Mouse (Mus musculus) forebrain, embryonic 14.5 days (tissue): ENCODE data around the gene Arl14. TPM values are rescaled to one million over a fixed set of nuclear protein-coding genes. Genes with fewer than 3 reads are reported as not detected.

Source experiments
- ATAC-seq: fragments of 200-750 bp; cut with Nextera tagmentation; 2 replicates; pipeline ENCODE4 v1.8.0; 2017; ENCODE audit warnings: mild to moderate bottlenecking, moderate library complexity
- DNase-seq: peaks from one replicate; pipeline ENCODE4 v3.0.0-alpha.2; 2015; ENCODE audit warnings: low spot score
- H3K27ac ChIP-seq: fragments of 300-500 bp; sonication (generic); 2 replicates; pipeline ENCODE4 v1.5.1; 2014; ENCODE audit warnings: low read depth, mild to moderate bottlenecking, control low read depth, low read length, moderate library complexity
- H3K27me3 ChIP-seq: fragments of 300-500 bp; sonication (generic); replicated peaks from 2 replicates; pipeline ENCODE4 v1.6.1; 2014; ENCODE audit warnings: low read length, control low read depth, mixed read lengths; ENCODE audit not compliant: control insufficient read depth, insufficient read depth
- H3K36me3 ChIP-seq: fragments of 300-500 bp; sonication (generic); 2 replicates; pipeline ENCODE4 v1.6.1; 2014; ENCODE audit warnings: low read length, control low read depth; ENCODE audit not compliant: control insufficient read depth, insufficient read depth
- H3K4me1 ChIP-seq: fragments of 300-500 bp; sonication (generic); 2 replicates; pipeline ENCODE4 v1.6.1; 2014; ENCODE audit warnings: antibody characterized with exemption, low read length, control low read depth; ENCODE audit not compliant: control insufficient read depth, insufficient read depth
- H3K4me2 ChIP-seq: fragments of 300-500 bp; sonication (generic); 2 replicates; pipeline ENCODE4 v1.6.1; 2014; ENCODE audit warnings: mild to moderate bottlenecking, control low read depth, low read length
- H3K4me3 ChIP-seq: fragments of 300-500 bp; sonication (generic); 2 replicates; pipeline ENCODE4 v1.5.1; 2014; ENCODE audit warnings: low read depth, low read length, control low read depth
- H3K9ac ChIP-seq: fragments of 300-500 bp; sonication (generic); 2 replicates; pipeline ENCODE4 v1.6.1; 2014; ENCODE audit warnings: mild to moderate bottlenecking, low read length, control low read depth, moderate library complexity
- H3K9me3 ChIP-seq: fragments of 300-500 bp; sonication (generic); replicated peaks from 2 replicates; pipeline ENCODE4 v1.6.1; 2016; ENCODE audit warnings: low read length, control low read depth, mixed read lengths; ENCODE audit not compliant: control insufficient read depth
- WGBS: fragments of 180-500 bp; shearing (Covaris S2); extraction: QIAGEN DNeasy Blood & Tissue Kit; methylation state at CpG from one replicate; pipeline ENCODE4 v1.1.7; 2014; 5-methylcytosine and 5-hydroxymethylcytosine counted together
- polyA plus RNA-seq: library from polyadenylated mRNA; unstranded; fragments of >200 nt; fragmentation: Nextera tagmentation; extraction: Ambion mirVana; gene quantifications from 2 replicates; pipeline ENCODE4 v1.2.1, GENCODE M21; 2014

The Arl14 gene
- not detected in 2 replicates for polyA plus RNA-seq

- H3K9ac ChIP-seq: no peak within 1 kb of the TSS
- no peak for ATAC-seq
- 64% methylated on average over 8 of the region's 8 CpGs for WGBS
Measured at GRCm38 (mm10) chr3:69221806-69222501, at the start of gene Arl14. Gene Arl14, plus strand, starts transcription at chr3:69222419.

DNA sequence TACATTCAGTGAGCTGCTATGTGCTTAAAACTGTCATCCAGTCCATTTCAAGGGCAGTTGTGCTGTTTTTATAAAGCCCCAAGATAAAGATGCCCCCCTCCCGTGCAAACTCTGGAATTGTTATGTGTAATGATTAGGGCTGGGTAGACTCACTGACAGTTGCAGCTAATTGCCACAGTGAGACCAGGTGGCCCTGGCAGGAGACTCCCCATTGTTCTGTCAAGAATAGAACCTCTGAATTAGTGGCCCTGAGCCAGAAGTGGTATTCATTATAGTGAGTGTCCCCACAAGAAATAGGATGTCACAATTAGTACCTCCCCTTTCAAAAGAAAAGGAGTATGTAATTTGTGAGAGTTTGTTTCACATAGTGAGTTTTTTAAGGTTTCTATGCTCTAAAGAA is 47.0 kb upstream of the Arl14 start:
- DNase-seq (peak; percentile 56), ATAC-seq (peak; percentile 60)
- H3K4me2 ChIP-seq: no peak overlapping the region
- no peaks in the 10 kb centered on the region for H3K27me3 ChIP-seq
- H3K4me1 ChIP-seq: peaks cover 20% of the 10 kb centered on the region
- 3% methylated on average over 1 of the region's 1 CpGs for WGBS
- H3K9ac ChIP-seq: no peak overlapping the region
- H3K4me3 ChIP-seq: no peak overlapping the region
- H3K36me3 ChIP-seq: no peaks in the 10 kb centered on the region
- no peaks in the 10 kb centered on the region for H3K9me3 ChIP-seq
- no peak overlapping the region for H3K27ac ChIP-seq

More at GRCm38 (mm10) chr3:69221806-69222501, at the start of gene Arl14:
- no peak within 1 kb of the TSS for H3K4me2 ChIP-seq
- H3K27me3 ChIP-seq: no peaks in the 10 kb centered on the region
- no peak within 1 kb of the TSS for H3K27ac ChIP-seq
- no peak for DNase-seq
- no peaks in the 10 kb centered on the region for H3K9me3 ChIP-seq
- no peaks in the 10 kb centered on the region for H3K4me1 ChIP-seq
- no peak within 1 kb of the TSS for H3K4me3 ChIP-seq
- no peaks in the 10 kb centered on the region for H3K36me3 ChIP-seq

DNA sequence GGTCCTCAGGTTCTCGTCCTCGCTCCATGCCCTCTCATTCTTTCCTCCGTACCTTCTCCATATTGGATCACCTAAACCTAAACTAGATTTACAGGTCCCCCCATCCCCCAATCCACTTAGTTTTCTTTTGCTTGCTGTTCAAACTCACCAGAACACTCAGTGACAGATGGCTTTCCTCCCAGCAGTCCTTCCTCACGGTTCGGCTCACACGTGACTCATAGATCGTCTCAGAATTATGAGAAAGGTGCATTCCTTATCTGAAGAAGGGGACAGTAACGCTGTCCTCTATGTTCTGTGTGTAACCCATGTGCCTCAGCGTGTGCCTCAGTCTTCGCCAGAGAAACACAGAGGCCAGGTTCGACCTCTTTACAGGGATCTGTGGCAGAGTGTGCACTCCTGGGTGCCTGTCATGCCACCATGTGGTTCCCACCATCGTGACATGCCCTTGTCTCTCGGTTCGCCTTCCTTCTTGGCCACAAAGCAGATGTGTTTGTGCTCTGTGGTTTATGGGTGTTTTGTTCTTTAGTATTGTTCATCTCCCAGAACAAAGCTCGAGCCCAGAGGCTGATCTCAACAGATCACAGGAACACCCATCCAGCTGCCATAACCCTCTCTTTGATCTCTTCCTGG is 44.9 kb upstream of the Arl14 start:
- H3K27me3 ChIP-seq: no peaks in the 10 kb centered on the region
- H3K4me1 ChIP-seq: peaks cover 20% of the 10 kb centered on the region
- H3K9ac ChIP-seq: no peak overlapping the region
- ATAC-seq (no peak), DNase-seq (peak; percentile 20)
- no peak overlapping the region for H3K4me2 ChIP-seq
- H3K27ac ChIP-seq: no peak overlapping the region
- H3K36me3 ChIP-seq: no peaks in the 10 kb centered on the region
- WGBS: 78% methylated on average over 15 of the region's 15 CpGs
- no peak overlapping the region for H3K4me3 ChIP-seq
- H3K9me3 ChIP-seq: no peaks in the 10 kb centered on the region

DNA sequence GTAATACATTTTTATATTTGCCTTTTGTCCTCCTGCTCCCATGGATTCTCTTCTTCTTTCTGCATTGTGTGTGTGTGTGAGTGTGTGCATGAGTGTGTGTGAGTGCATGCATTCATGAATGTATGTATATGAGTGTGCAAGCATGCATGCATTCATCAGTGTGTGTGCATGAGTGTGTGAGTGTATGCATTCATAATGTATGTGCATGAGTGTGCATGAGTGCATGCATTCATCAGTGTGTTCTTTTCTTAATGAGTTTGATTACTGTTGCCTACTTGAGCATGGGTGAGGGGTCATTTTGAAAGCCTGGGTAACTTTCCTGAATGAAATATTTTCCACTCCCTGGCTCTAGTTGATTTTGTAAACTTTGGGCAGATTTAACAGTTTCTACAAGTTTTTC is 44.3 kb upstream of the Arl14 start:
- Histone ChIP-seq H3K4me2 (peak overlapping the region; percentile 27; the same call in 1 of the 2 replicates), H3K27me3 (no peaks in the 10 kb centered on the region), H3K4me1 (peaks cover 20% of the 10 kb centered on the region), H3K27ac (no peak overlapping the region), H3K4me3 (no peak overlapping the region), H3K9me3 (no peaks in the 10 kb centered on the region), H3K9ac (no peak overlapping the region), H3K36me3 (no peaks in the 10 kb centered on the region)
- DNase-seq (no peak), ATAC-seq (peak; percentile 60)

- Histone ChIP-seq H3K4me2 (peak overlapping the region; percentile 27; the same call in 1 of the 2 replicates), H3K27me3 (no peaks in the 10 kb centered on the region), H3K4me3 (no peak overlapping the region), H3K9ac (no peak overlapping the region), H3K9me3 (no peaks in the 10 kb centered on the region), H3K4me1 (peaks cover 20% of the 10 kb centered on the region), H3K36me3 (no peaks in the 10 kb centered on the region), H3K27ac (no peak overlapping the region)
- ATAC-seq (peak; percentile 86), DNase-seq (peak; percentile 82)
- 13% methylated on average over 14 of the region's 14 CpGs for WGBS
Measured at GRCm38 (mm10) chr3:69178365-69179004, 43.7 kb upstream of the Arl14 start.

- Histone ChIP-seq H3K9me3 (no peaks in the 10 kb centered on the region), H3K27ac (no peak overlapping the region), H3K4me1 (peaks cover 16% of the 10 kb centered on the region), H3K27me3 (no peaks in the 10 kb centered on the region), H3K36me3 (no peaks in the 10 kb centered on the region), H3K4me2 (no peak overlapping the region), H3K9ac (no peak overlapping the region), H3K4me3 (no peak overlapping the region)
- 88% methylated on average over 8 of the region's 8 CpGs for WGBS
- ATAC-seq: no peak
- no peak for DNase-seq
Measured at GRCm38 (mm10) chr3:69181531-69181930, 40.7 kb upstream of the Arl14 start.

DNA sequence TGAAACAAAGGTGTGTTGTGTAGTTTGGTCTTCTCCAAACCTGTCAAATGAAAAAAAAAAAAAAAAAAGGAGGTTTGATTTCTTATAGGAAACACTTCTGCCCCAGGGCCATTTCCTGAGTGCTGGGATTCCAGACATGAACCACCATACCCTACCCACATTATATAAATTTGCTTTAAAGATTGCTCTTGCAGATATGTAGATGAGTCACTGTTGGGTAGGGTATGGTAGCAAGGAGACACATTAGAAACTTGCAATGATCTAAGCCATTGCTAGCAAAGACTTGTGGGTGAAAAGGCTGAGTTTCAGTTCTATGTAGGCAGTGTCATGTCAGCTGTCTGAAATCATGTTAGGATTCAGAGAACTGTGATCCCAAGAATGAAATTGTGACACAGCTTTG is 40.0 kb upstream of the Arl14 start:
- Histone ChIP-seq H3K4me3 (no peak overlapping the region), H3K9me3 (no peaks in the 10 kb centered on the region), H3K4me1 (peaks cover 16% of the 10 kb centered on the region), H3K4me2 (no peak overlapping the region), H3K27me3 (no peaks in the 10 kb centered on the region), H3K9ac (no peak overlapping the region), H3K36me3 (no peaks in the 10 kb centered on the region), H3K27ac (no peak overlapping the region)
- ATAC-seq: no peak
- no peak for DNase-seq

DNA sequence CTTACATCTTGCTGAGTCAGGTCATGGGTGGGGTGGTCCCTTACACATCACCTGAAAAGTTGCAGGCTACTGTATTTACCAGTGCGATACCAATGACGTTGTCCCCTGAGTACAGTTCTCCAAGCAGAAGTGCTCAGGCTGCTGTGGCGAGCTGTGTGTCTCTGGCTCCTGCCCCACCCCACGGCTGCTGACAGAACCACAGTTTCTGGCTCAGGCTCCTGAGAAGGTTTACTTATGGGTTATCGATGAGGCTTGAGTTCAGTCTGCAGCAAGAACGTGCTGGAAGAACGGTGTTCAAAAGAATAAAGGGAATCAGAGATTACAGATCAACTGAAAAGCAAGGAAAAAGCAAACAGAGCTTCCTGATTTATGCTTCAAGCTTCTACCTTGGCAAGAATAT is 37.0 kb upstream of the Arl14 start:
- Histone ChIP-seq H3K4me1 (no peaks in the 10 kb centered on the region), H3K27me3 (no peaks in the 10 kb centered on the region), H3K9ac (no peak overlapping the region), H3K4me2 (no peak overlapping the region), H3K4me3 (no peak overlapping the region), H3K36me3 (no peaks in the 10 kb centered on the region), H3K27ac (no peak overlapping the region), H3K9me3 (no peaks in the 10 kb centered on the region)
- ATAC-seq (no peak), DNase-seq (no peak)
- WGBS: 89% methylated on average over 7 of the region's 7 CpGs

DNA sequence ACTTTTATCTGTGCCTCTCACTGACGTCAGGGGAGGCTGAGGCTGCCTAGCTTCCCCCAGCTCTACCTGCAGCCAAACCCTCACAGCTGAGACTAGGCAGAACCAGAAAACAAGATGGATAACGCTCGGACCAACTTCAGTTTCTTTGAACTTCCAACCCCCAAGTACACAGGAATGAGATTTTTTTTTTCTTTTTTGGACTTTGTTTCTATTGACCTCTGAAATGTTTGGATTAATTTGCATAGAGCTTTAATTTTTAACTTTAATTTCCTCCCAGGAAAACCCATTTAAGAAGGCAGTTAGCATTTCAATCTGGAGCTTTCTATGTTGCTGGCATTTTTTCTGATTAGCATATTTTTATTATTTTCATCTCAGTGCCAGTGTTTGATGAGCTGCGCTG is 36.2 kb upstream of the Arl14 start:
- Histone ChIP-seq H3K27me3 (no peaks in the 10 kb centered on the region), H3K9me3 (no peaks in the 10 kb centered on the region), H3K36me3 (no peaks in the 10 kb centered on the region), H3K4me3 (no peak overlapping the region), H3K4me1 (no peaks in the 10 kb centered on the region), H3K4me2 (no peak overlapping the region), H3K9ac (no peak overlapping the region), H3K27ac (no peak overlapping the region)
- DNase-seq (no peak), ATAC-seq (no peak)
- 81% methylated on average over 4 of the region's 4 CpGs for WGBS
